Mouse (Mus musculus): ENCODE results near the gene Cyfip2. TPM values are rescaled to one million over a fixed set of nuclear protein-coding genes. Genes with fewer than 3 reads are reported as not detected.

Cyfip2 gene
- polyA plus RNA-seq, 2 experiments = 1.6 to 2.6 TPM

DNA sequence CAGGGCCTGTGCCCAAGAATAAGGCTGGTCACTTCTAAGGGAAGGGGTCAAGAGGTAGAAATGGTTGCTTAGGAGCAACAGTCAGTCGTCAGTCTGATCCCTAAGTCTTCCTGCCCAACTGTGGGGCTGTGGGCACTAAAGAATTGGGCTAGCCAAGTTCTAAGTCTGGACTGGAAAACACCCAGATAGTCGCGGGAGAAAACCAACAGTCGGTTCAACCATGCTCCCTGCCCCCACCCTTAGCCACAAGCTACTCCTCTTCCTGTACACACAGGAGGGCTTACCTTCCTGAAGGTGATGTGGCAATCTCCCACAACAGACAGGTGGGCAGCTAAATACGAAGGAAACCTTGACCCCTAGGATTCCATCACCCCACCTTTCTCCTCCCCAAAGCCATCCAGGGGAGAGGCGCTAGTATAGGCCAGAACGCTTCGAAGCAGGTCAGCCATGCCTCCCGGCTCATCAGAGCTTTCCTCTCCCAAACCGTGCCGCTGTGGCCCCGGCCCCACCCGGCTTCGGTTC is 1.4 kb downstream of the Cyfip2 start:
- Histone ChIP-seq H3K4me1 (replicated peaks; ENCODE audit: control insufficient read depth in 2 of 2, insufficient read depth in 2 of 2, low read length in 1 of 2) (peaks cover 3 to 11% of the 10 kb centered on the region in 2 experiments; a peak in 3 of 4 replicates), H3K4me2 (ENCODE audit: low read depth) (peak overlapping the region; percentile 80), H3K4me3 (ENCODE audit: insufficient read depth in 1 of 2, low read depth in 2 of 2, low read length in 2 of 2) (peak overlapping the region; percentile 61 to 87), H3K36me3 (replicated peaks; ENCODE audit: control insufficient read depth, insufficient read depth, low read depth) (no peaks in the 10 kb centered on the region), H3K27ac (no peak overlapping the region), H3K27me3 (ENCODE audit: control insufficient read depth, insufficient read depth, low read length) (peaks cover 8% of the 10 kb centered on the region), H3K9me3 (ENCODE audit: control insufficient read depth, low read length) (no peaks in the 10 kb centered on the region), H3K9ac (replicated peaks) (peak overlapping the region; percentile 58)
- TF ChIP-seq CTCF (IDR thresholded peaks at IDR 0.05; ENCODE audit: low read depth) (no peak), EP300 (IDR thresholded peaks at IDR 0.05; ENCODE audit: low read depth) (no peak)
- ATAC-seq (ENCODE audit: insufficient read depth) (peak; percentile 10; the same call in 1 of the 2 replicates), DNase-seq (ENCODE audit: low read depth in 3 of 3, low spot score in 3 of 3) (no peak)
- 2% methylated on average over 14 of the region's 14 CpGs for WGBS (ENCODE audit: insufficient replicate concordance)

DNA sequence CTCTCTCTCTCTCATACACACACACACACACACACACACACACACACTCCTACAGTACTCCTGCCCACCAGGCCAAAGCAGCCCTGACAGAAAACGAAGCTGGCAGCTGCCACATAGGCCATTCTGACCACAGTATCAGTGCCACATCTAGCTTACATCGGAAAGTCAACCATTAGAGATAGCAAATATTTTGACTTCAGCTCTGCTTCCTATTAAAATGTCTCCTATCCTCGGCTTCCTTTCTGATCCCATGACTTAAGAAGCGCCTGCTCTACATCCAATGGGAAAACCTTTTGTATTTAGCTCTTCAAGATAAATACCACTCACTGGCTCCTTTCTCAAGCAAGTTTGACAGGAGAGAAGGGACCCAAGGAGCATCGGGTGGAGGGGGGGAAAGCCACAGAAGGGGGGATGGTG is 2.0 kb downstream of the Cyfip2 start:
- Histone ChIP-seq H3K27me3 (ENCODE audit: control insufficient read depth, insufficient read depth, low read length) (peaks cover 8% of the 10 kb centered on the region), H3K9ac (replicated peaks) (no peak overlapping the region), H3K9me3 (ENCODE audit: control insufficient read depth, low read length) (no peaks in the 10 kb centered on the region), H3K36me3 (replicated peaks; ENCODE audit: control insufficient read depth, insufficient read depth, low read depth) (no peaks in the 10 kb centered on the region), H3K4me2 (ENCODE audit: low read depth) (peak overlapping the region; percentile 80; the same call in 1 of the 2 replicates), H3K4me3 (ENCODE audit: insufficient read depth in 1 of 2, low read depth in 2 of 2, low read length in 2 of 2) (no peak overlapping the region; a peak in 1 of 4 replicates), H3K4me1 (replicated peaks; ENCODE audit: control insufficient read depth in 2 of 2, insufficient read depth in 2 of 2, low read length in 1 of 2) (peaks cover 3 to 11% of the 10 kb centered on the region in 2 experiments; a peak in 3 of 4 replicates), H3K27ac (no peak overlapping the region)
- 31% methylated on average over 5 of the region's 5 CpGs for WGBS (ENCODE audit: insufficient replicate concordance)
- TF ChIP-seq CTCF (IDR thresholded peaks at IDR 0.05; ENCODE audit: low read depth) (no peak), EP300 (IDR thresholded peaks at IDR 0.05; ENCODE audit: low read depth) (no peak)
- no peak for DNase-seq (ENCODE audit: low read depth in 3 of 3, low spot score in 3 of 3)
- ATAC-seq (ENCODE audit: insufficient read depth) = no peak

DNA sequence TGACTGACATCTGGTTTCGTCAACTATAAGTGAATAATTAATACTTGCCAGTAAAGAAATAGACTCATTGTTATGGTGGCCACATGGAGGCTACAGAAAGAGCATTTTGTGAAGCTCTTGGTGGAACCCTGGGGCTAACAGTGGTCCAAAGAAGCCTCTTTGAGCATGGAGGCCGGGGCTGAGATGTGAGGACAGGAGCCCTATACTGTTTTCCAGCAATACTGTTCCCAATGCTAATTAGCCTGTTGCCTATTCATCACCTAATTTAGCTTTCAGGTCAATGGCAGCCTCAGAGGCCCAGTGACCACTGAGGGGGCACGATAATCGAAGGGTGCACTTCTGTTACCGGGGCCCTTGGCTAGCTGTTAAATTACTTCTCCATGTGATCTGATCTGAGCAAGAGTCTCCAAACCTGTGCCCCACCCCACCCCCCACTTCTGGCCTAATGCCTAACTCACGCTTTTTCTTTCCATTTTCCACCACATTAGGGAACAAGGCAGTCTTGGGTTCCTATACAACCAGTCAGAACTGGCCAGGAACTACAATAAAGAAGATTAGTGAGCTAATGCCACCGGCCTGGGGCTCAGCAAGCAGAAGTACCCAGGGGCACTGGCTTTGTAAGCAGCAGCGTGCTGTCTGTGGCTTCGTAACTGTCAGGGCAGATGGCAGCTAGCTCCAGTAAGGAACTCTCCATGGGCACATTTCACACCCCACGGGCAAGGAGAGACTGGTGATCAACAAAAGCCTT is 2.7 kb downstream of the Cyfip2 start:
- H3K4me3 ChIP-seq (ENCODE audit: insufficient read depth in 1 of 2, low read depth in 2 of 2, low read length in 2 of 2) = no peak overlapping the region
- 49% methylated on average over 10 of the region's 10 CpGs for WGBS (ENCODE audit: insufficient replicate concordance)
- no peak for ATAC-seq (ENCODE audit: insufficient read depth)
- no peak overlapping the region for H3K27ac ChIP-seq
- H3K36me3 ChIP-seq (replicated peaks; ENCODE audit: control insufficient read depth, insufficient read depth, low read depth) = no peaks in the 10 kb centered on the region
- no peak overlapping the region; the same call in 1 of the 2 replicates for H3K4me2 ChIP-seq (ENCODE audit: low read depth)
- no peak overlapping the region for H3K9ac ChIP-seq (replicated peaks)
- no peaks in the 10 kb centered on the region for H3K9me3 ChIP-seq (ENCODE audit: control insufficient read depth, low read length)
- DNase-seq (ENCODE audit: low read depth in 3 of 3, low spot score in 3 of 3) = no peak
- peaks cover 8% of the 10 kb centered on the region for H3K27me3 ChIP-seq (ENCODE audit: control insufficient read depth, insufficient read depth, low read length)
- H3K4me1 ChIP-seq (replicated peaks; ENCODE audit: control insufficient read depth in 2 of 2, insufficient read depth in 2 of 2, low read length in 1 of 2) = peaks cover 3 to 11% of the 10 kb centered on the region in 2 experiments; a peak in 3 of 4 replicates
- TF ChIP-seq EP300 (IDR thresholded peaks at IDR 0.05; ENCODE audit: low read depth) = no peak
- no peak for TF ChIP-seq CTCF (IDR thresholded peaks at IDR 0.05; ENCODE audit: low read depth)

DNA sequence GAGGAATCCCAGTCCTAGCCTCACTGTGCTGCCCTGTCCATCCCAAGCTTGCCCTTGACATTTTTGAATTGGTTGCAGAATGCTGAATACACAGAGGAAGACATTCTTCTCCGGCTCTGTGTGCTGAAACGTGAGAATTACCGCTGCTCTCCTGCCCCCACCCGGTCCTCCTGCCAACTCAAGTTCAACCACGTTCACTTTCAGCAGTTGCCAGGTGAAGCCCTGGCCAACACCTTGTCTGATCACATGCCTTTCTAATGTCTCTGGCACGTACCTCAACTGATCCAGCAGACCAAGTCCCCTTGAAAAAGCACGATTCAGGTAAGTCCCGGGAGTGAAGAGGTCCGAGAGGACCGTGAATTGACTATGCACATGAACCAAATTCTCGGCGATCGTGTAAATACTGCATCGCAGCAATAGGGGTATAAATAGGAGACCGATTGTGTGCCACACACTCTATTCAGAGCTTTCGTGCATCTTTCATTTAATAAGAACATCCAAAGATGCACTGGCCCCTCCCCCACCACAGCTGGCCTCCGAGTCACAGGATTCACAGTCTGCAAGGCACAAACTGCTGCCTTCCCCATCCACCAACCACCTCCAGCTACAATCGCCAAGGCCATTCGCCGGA is 3.4 kb downstream of the Cyfip2 start:
- H3K36me3 ChIP-seq (replicated peaks; ENCODE audit: control insufficient read depth, insufficient read depth, low read depth) = no peaks in the 10 kb centered on the region
- peaks cover 3 to 11% of the 10 kb centered on the region in 2 experiments; a peak in 3 of 4 replicates for H3K4me1 ChIP-seq (replicated peaks; ENCODE audit: control insufficient read depth in 2 of 2, insufficient read depth in 2 of 2, low read length in 1 of 2)
- WGBS (ENCODE audit: insufficient replicate concordance) = 80% methylated on average over 20 of the region's 20 CpGs
- H3K9me3 ChIP-seq (ENCODE audit: control insufficient read depth, low read length) = no peaks in the 10 kb centered on the region
- TF ChIP-seq CTCF (IDR thresholded peaks at IDR 0.05; ENCODE audit: low read depth) = no peak
- no peak for TF ChIP-seq EP300 (IDR thresholded peaks at IDR 0.05; ENCODE audit: low read depth)
- no peak overlapping the region for H3K4me3 ChIP-seq (ENCODE audit: insufficient read depth in 1 of 2, low read depth in 2 of 2, low read length in 2 of 2)
- DNase-seq (ENCODE audit: low read depth in 3 of 3, low spot score in 3 of 3) (no peak), ATAC-seq (ENCODE audit: insufficient read depth) (no peak)
- H3K4me2 ChIP-seq (ENCODE audit: low read depth) = no peak overlapping the region
- H3K9ac ChIP-seq (replicated peaks) = no peak overlapping the region
- H3K27ac ChIP-seq = no peak overlapping the region
- peaks cover 8% of the 10 kb centered on the region for H3K27me3 ChIP-seq (ENCODE audit: control insufficient read depth, insufficient read depth, low read length)
